Mouse (Mus musculus): ENCODE results near the gene Ccl3. TPM values are rescaled to one million over a fixed set of nuclear protein-coding genes. Genes with fewer than 3 reads are reported as not detected.

Gene Ccl3
- 0.48 and 0.95 TPM in 2 replicates for polyA plus RNA-seq (2015; fragmentation: Nextera tagmentation; extraction: Ambion mirVana)

- Histone ChIP-seq H3K9me3 (ENCODE audit: control insufficient read depth, low read length) (no peaks in the 10 kb centered on the region), H3K9ac (ENCODE audit: low read length) (no peak within 1 kb of the TSS), H3K27ac (ENCODE audit: low read length) (no peak within 1 kb of the TSS), H3K4me2 (ENCODE audit: low read depth, low read length) (no peak within 1 kb of the TSS), H3K36me3 (ENCODE audit: control insufficient read depth, insufficient read depth, low read length) (no peaks in the 10 kb centered on the region), H3K4me1 (replicated peaks; ENCODE audit: control insufficient read depth, insufficient read depth, low read length) (no peaks in the 10 kb centered on the region), H3K4me3 (ENCODE audit: low read length) (no peak within 1 kb of the TSS), H3K27me3 (ENCODE audit: control insufficient read depth, insufficient read depth, low read depth, low read length) (no peaks in the 10 kb centered on the region)
- no peak for ATAC-seq (ENCODE audit: low read depth)
- WGBS, result 64% methylated on average over 8 of the region's 8 CpGs
Observed at GRCm38 (mm10) chr11:83649305-83649841, at the start of gene Ccl3. TSS of gene Ccl3 (minus strand) at chr11:83649355.

GRCm38 (mm10) chr11:83692008-83692407 lies 42.9 kb upstream of the Ccl3 start:
- Histone ChIP-seq H3K27ac (ENCODE audit: low read length) (no peak overlapping the region), H3K36me3 (ENCODE audit: control insufficient read depth, insufficient read depth, low read length) (no peaks in the 10 kb centered on the region), H3K9ac (ENCODE audit: low read length) (no peak overlapping the region), H3K4me2 (ENCODE audit: low read depth, low read length) (no peak overlapping the region), H3K27me3 (ENCODE audit: control insufficient read depth, insufficient read depth, low read depth, low read length) (no peaks in the 10 kb centered on the region), H3K9me3 (ENCODE audit: control insufficient read depth, low read length) (no peaks in the 10 kb centered on the region), H3K4me3 (ENCODE audit: low read length) (no peak overlapping the region), H3K4me1 (replicated peaks; ENCODE audit: control insufficient read depth, insufficient read depth, low read length) (no peaks in the 10 kb centered on the region)
- ATAC-seq (ENCODE audit: low read depth), result no peak
- WGBS, result 51% methylated on average over 1 of the region's 1 CpGs

DNA sequence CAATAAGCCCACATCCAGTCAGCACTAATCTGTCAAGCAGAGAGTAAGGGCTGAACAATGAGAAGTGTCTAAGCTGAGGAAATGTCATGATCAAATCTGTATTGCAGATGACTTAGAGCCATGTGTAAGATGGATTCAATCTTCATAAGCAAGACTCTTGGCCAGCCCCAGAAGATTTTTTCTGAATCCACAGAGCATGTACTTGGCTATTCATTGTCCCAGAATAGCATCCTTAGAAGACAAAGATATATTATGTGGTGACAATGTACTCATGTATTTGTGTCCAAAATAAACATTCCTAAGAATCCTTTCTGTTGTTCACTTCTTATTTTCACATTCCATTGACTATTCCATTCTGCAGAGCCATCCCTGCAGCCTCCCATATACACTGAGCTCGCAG lies 40.8 kb upstream of the Ccl3 start:
- ATAC-seq (ENCODE audit: low read depth), result no peak
- no peaks in the 10 kb centered on the region for H3K9me3 ChIP-seq (ENCODE audit: control insufficient read depth, low read length)
- no peak overlapping the region for H3K4me2 ChIP-seq (ENCODE audit: low read depth, low read length)
- no peak overlapping the region for H3K9ac ChIP-seq (ENCODE audit: low read length)
- H3K4me3 ChIP-seq (ENCODE audit: low read length), result no peak overlapping the region
- 78% methylated on average over 1 of the region's 1 CpGs for WGBS
- no peak overlapping the region for H3K27ac ChIP-seq (ENCODE audit: low read length)
- H3K4me1 ChIP-seq (replicated peaks; ENCODE audit: control insufficient read depth, insufficient read depth, low read length), result no peaks in the 10 kb centered on the region
- H3K36me3 ChIP-seq (ENCODE audit: control insufficient read depth, insufficient read depth, low read length), result no peaks in the 10 kb centered on the region
- H3K27me3 ChIP-seq (ENCODE audit: control insufficient read depth, insufficient read depth, low read depth, low read length), result no peaks in the 10 kb centered on the region

GRCm38 (mm10) chr11:83675665-83676064 lies 26.5 kb upstream of the Ccl3 start:
- no peak overlapping the region for H3K4me2 ChIP-seq (ENCODE audit: low read depth, low read length)
- WGBS, result 90% methylated on average over 1 of the region's 1 CpGs
- no peak for ATAC-seq (ENCODE audit: low read depth)

GRCm38 (mm10) chr11:83671743-83672142 lies 22.6 kb upstream of the Ccl3 start:
- H3K4me3 ChIP-seq (ENCODE audit: low read length), result no peak overlapping the region
- H3K4me2 ChIP-seq (ENCODE audit: low read depth, low read length), result no peak overlapping the region
- H3K4me1 ChIP-seq (replicated peaks; ENCODE audit: control insufficient read depth, insufficient read depth, low read length), result no peaks in the 10 kb centered on the region
- H3K9ac ChIP-seq (ENCODE audit: low read length), result no peak overlapping the region
- H3K27ac ChIP-seq (ENCODE audit: low read length), result no peak overlapping the region
- H3K36me3 ChIP-seq (ENCODE audit: control insufficient read depth, insufficient read depth, low read length), result no peaks in the 10 kb centered on the region
- H3K27me3 ChIP-seq (ENCODE audit: control insufficient read depth, insufficient read depth, low read depth, low read length), result no peaks in the 10 kb centered on the region
- no peak for ATAC-seq (ENCODE audit: low read depth)
- H3K9me3 ChIP-seq (ENCODE audit: control insufficient read depth, low read length), result no peaks in the 10 kb centered on the region

More at GRCm38 (mm10) chr11:83675665-83676064, 26.5 kb upstream of the Ccl3 start:
- H3K27me3 ChIP-seq (ENCODE audit: control insufficient read depth, insufficient read depth, low read depth, low read length), result no peaks in the 10 kb centered on the region
- H3K27ac ChIP-seq (ENCODE audit: low read length), result no peak overlapping the region
- no peaks in the 10 kb centered on the region for H3K4me1 ChIP-seq (replicated peaks; ENCODE audit: control insufficient read depth, insufficient read depth, low read length)
- H3K36me3 ChIP-seq (ENCODE audit: control insufficient read depth, insufficient read depth, low read length), result no peaks in the 10 kb centered on the region
- no peaks in the 10 kb centered on the region for H3K9me3 ChIP-seq (ENCODE audit: control insufficient read depth, low read length)
- H3K9ac ChIP-seq (ENCODE audit: low read length), result no peak overlapping the region
- no peak overlapping the region for H3K4me3 ChIP-seq (ENCODE audit: low read length)

DNA sequence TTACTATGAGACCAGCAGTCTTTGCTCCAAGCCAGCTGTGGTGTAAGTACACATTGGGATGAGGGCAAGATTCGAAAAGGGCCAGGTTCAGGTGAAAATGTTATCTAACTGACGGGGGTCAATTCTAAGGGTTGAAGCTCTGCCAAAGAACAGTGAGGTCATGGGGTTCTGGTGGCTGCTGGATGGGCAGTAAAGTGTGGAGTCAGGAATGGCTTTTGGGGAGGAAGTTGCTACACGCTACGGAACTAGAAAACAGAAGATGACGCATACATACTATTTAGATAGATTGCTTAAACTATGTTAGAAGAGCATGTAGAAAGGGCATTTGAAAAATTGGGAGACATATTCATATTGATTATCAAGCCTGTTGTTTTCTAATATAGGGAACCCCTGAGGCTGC lies 14.4 kb upstream of the Ccl3 start:
- H3K4me3 ChIP-seq (ENCODE audit: low read length), result no peak overlapping the region
- WGBS, result 55% methylated on average over 5 of the region's 5 CpGs

DNA sequence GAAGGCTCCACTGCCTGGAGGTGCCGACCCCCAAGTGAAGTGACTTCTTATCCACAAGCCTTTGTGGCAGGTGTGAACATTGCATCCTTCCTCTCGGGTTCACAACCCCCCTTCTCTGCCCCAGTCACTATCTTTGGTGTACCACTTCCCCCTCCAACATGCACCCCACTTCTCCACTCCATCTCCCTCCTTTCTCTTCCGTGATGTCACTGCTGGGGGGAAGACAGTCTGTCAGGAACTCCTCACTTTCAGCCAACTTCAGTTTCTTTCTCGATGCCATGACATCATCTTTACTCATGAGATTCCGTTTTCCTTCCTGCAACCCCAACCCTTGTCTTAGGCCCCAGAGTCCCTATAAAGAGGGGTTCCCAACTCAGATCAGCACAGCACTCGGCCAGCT lies 13.0 kb upstream of the Ccl3 start, which contains the start of gene Ccl4:
TSS of gene Ccl4 (plus strand) at position 381 of the 400 bp plus-strand sequence.
- no peak within 1 kb of the TSS for H3K4me2 ChIP-seq (ENCODE audit: low read depth, low read length)
- ATAC-seq (ENCODE audit: low read depth), result no peak
- WGBS, result 60% methylated on average over 6 of the region's 6 CpGs

More for the DNA sequence above, 14.4 kb upstream of the Ccl3 start:
- Histone ChIP-seq H3K27me3 (ENCODE audit: control insufficient read depth, insufficient read depth, low read depth, low read length) (no peaks in the 10 kb centered on the region), H3K36me3 (ENCODE audit: control insufficient read depth, insufficient read depth, low read length) (no peaks in the 10 kb centered on the region), H3K27ac (ENCODE audit: low read length) (no peak overlapping the region), H3K9me3 (ENCODE audit: control insufficient read depth, low read length) (no peaks in the 10 kb centered on the region), H3K4me1 (replicated peaks; ENCODE audit: control insufficient read depth, insufficient read depth, low read length) (no peaks in the 10 kb centered on the region), H3K9ac (ENCODE audit: low read length) (no peak overlapping the region), H3K4me2 (ENCODE audit: low read depth, low read length) (no peak overlapping the region)
- no peak for ATAC-seq (ENCODE audit: low read depth)

DNA sequence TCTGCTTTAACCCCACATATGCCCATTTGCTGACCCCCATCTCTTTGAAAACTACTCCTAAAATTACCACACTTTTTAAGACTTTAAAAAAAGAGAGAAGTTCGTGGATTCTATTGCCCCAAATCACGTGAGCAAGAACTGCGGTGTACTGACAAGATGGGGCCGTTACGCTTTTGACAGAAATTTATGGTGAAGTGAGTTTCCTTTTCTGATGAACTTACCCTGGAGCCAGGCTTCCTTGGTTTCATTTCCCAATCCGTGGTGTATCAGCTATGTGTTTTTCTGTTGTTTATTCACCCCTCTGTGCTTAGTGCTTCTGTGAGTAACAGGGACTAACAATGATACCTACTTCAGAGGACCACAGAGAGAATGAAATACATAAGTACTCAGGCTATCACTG lies 9.6 kb upstream of the Ccl3 start:
- 70% methylated on average over 6 of the region's 6 CpGs for WGBS
- H3K9ac ChIP-seq (ENCODE audit: low read length), result no peak overlapping the region
- H3K9me3 ChIP-seq (ENCODE audit: control insufficient read depth, low read length), result no peaks in the 10 kb centered on the region
- no peaks in the 10 kb centered on the region for H3K36me3 ChIP-seq (ENCODE audit: control insufficient read depth, insufficient read depth, low read length)
- no peak for ATAC-seq (ENCODE audit: low read depth)
- H3K4me2 ChIP-seq (ENCODE audit: low read depth, low read length), result no peak overlapping the region
- H3K27ac ChIP-seq (ENCODE audit: low read length), result no peak overlapping the region
- H3K4me1 ChIP-seq (replicated peaks; ENCODE audit: control insufficient read depth, insufficient read depth, low read length), result no peaks in the 10 kb centered on the region
- H3K27me3 ChIP-seq (ENCODE audit: control insufficient read depth, insufficient read depth, low read depth, low read length), result no peaks in the 10 kb centered on the region
- H3K4me3 ChIP-seq (ENCODE audit: low read length), result no peak overlapping the region

More for the DNA sequence above, 13.0 kb upstream of the Ccl3 start, which contains the start of gene Ccl4:
- Histone ChIP-seq H3K36me3 (ENCODE audit: control insufficient read depth, insufficient read depth, low read length) (no peaks in the 10 kb centered on the region), H3K9ac (ENCODE audit: low read length) (no peak within 1 kb of the TSS), H3K9me3 (ENCODE audit: control insufficient read depth, low read length) (no peaks in the 10 kb centered on the region), H3K27ac (ENCODE audit: low read length) (no peak within 1 kb of the TSS), H3K4me3 (ENCODE audit: low read length) (no peak within 1 kb of the TSS), H3K4me1 (replicated peaks; ENCODE audit: control insufficient read depth, insufficient read depth, low read length) (no peaks in the 10 kb centered on the region), H3K27me3 (ENCODE audit: control insufficient read depth, insufficient read depth, low read depth, low read length) (no peaks in the 10 kb centered on the region)

- Histone ChIP-seq H3K27me3 (ENCODE audit: control insufficient read depth, insufficient read depth, low read depth, low read length) (no peaks in the 10 kb centered on the region), H3K27ac (ENCODE audit: low read length) (no peak overlapping the region), H3K36me3 (ENCODE audit: control insufficient read depth, insufficient read depth, low read length) (no peaks in the 10 kb centered on the region), H3K4me3 (ENCODE audit: low read length) (no peak overlapping the region), H3K4me1 (replicated peaks; ENCODE audit: control insufficient read depth, insufficient read depth, low read length) (no peaks in the 10 kb centered on the region), H3K4me2 (ENCODE audit: low read depth, low read length) (no peak overlapping the region), H3K9ac (ENCODE audit: low read length) (no peak overlapping the region), H3K9me3 (ENCODE audit: control insufficient read depth, low read length) (no peaks in the 10 kb centered on the region)
- WGBS, result 70% methylated on average over 3 of the region's 3 CpGs
- ATAC-seq (ENCODE audit: low read depth), result no peak
Observed at GRCm38 (mm10) chr11:83657508-83657907, 8.4 kb upstream of the Ccl3 start.

- no peak overlapping the region for H3K4me3 ChIP-seq (ENCODE audit: low read length)
- no peaks in the 10 kb centered on the region for H3K27me3 ChIP-seq (ENCODE audit: control insufficient read depth, insufficient read depth, low read depth, low read length)
- H3K4me2 ChIP-seq (ENCODE audit: low read depth, low read length), result no peak overlapping the region
- no peaks in the 10 kb centered on the region for H3K36me3 ChIP-seq (ENCODE audit: control insufficient read depth, insufficient read depth, low read length)
- no peaks in the 10 kb centered on the region for H3K9me3 ChIP-seq (ENCODE audit: control insufficient read depth, low read length)
- no peak overlapping the region for H3K9ac ChIP-seq (ENCODE audit: low read length)
- 79% methylated on average over 8 of the region's 8 CpGs for WGBS
- ATAC-seq (ENCODE audit: low read depth), result no peak
- no peaks in the 10 kb centered on the region for H3K4me1 ChIP-seq (replicated peaks; ENCODE audit: control insufficient read depth, insufficient read depth, low read length)
- H3K27ac ChIP-seq (ENCODE audit: low read length), result no peak overlapping the region
Observed at GRCm38 (mm10) chr11:83654606-83655005, 5.5 kb upstream of the Ccl3 start.

Measured in lung, embryonic 16.5 days (tissue).